Mouse (Mus musculus): Measurements from ENCODE around the gene Shank2. TPM values are rescaled to one million over a fixed set of nuclear protein-coding genes. Genes with fewer than 3 reads are reported as not detected.

Shank2 gene
- total RNA-seq, 1 experiment = 0.94 TPM

DNA sequence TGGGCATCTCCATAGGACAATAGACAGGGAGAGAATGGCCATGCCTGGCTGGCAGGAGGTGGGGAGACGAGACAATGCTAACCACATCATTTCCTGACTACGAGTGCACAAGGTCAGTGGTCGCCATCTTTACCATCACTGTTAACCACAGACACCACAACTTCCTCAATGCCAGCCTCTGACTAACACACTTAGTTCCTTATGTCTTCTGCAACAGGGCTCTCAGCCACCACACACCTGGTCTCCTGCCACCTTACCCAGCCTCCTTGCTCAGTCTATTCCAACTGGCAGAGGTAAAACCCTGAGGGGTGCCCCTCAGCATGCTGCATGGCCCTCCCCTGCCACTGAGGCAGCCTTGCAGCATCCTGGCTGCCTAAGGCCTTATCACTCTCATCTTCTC lies 445.4 kb downstream of the Shank2 start:
- DNase-seq (ENCODE audit: low read depth, low spot score) = no peak
- Histone ChIP-seq H3K9me3 (ENCODE audit: control insufficient read depth, insufficient read depth, low read depth, low read length) (no peaks in the 10 kb centered on the region), H3K4me3 (ENCODE audit: insufficient read depth in 1 of 2, low read depth in 1 of 2, low read length in 2 of 2, poor library complexity in 1 of 2, severe bottlenecking in 1 of 2) (no peak overlapping the region), H3K4me1 (ENCODE audit: control insufficient read depth in 2 of 2, insufficient read depth in 2 of 2, low read length in 2 of 2, poor library complexity in 1 of 2) (0 out of 4 replicates have a peak, but pooled peaks cover 0 to 2% of the 10 kb centered on the region in 2 experiments), H3K36me3 (ENCODE audit: control insufficient read depth, insufficient read depth, low read length, poor library complexity, severe bottlenecking) (peaks cover 46% of the 10 kb centered on the region), H3K27ac (ENCODE audit: insufficient read depth, low read depth, low read length, poor library complexity, severe bottlenecking) (no peak overlapping the region), H3K9ac (ENCODE audit: insufficient read depth, low read depth, low read length, poor library complexity, severe bottlenecking) (no peak overlapping the region)
- in situ Hi-C loops (cut with MboI; ENCODE audit: low sequenced_read_pairs in 2 of 2, unreplicated experiment in 2 of 2) = no loop called here
- TF ChIP-seq MAFK (IDR thresholded peaks at IDR 0.05; ENCODE audit: insufficient read depth, low read depth, low read length) (no peak), CHD2 (IDR thresholded peaks at IDR 0.05; ENCODE audit: low read depth, low read length) (no peak), HCFC1 (IDR thresholded peaks at IDR 0.05; ENCODE audit: borderline replicate concordance, insufficient read depth, low read length) (no peak), ZNF384 (IDR thresholded peaks at IDR 0.05; ENCODE audit: low read depth, low read length) (no peak), ZC3H11A (IDR thresholded peaks at IDR 0.05; ENCODE audit: borderline replicate concordance, low read depth, low read length) (no peak)

DNA sequence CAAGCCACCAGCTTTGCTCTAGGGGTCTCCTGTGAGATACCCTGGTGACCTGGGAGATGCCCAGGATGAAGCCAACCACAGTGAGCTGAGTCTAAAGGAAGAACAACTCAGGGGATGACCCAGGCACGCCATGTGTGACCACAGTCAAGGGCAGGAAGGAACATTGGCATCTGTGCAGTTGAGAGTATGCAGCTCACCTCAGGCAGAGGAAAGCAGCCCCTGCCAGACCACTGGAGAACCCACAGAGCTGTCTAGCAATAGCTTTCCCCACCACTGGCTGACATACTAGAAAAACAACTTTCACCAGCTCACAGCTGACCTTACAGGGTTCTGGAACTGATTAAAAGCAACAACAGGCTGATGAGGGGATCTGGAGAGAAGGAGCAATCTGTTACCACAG lies 446.5 kb downstream of the Shank2 start:
- no peak overlapping the region for H3K4me3 ChIP-seq (ENCODE audit: insufficient read depth in 1 of 2, low read depth in 1 of 2, low read length in 2 of 2, poor library complexity in 1 of 2, severe bottlenecking in 1 of 2)
- H3K9me3 ChIP-seq (ENCODE audit: control insufficient read depth, insufficient read depth, low read depth, low read length) = no peaks in the 10 kb centered on the region
- 0 out of 4 replicates have a peak, but pooled peaks cover 0 to 5% of the 10 kb centered on the region in 2 experiments for H3K4me1 ChIP-seq (ENCODE audit: control insufficient read depth in 2 of 2, insufficient read depth in 2 of 2, low read length in 2 of 2, poor library complexity in 1 of 2)
- in situ Hi-C loops (cut with MboI; ENCODE audit: low sequenced_read_pairs in 2 of 2, unreplicated experiment in 2 of 2) = no loop called here
- peaks cover 51% of the 10 kb centered on the region for H3K36me3 ChIP-seq (ENCODE audit: control insufficient read depth, insufficient read depth, low read length, poor library complexity, severe bottlenecking)
- H3K27ac ChIP-seq (ENCODE audit: insufficient read depth, low read depth, low read length, poor library complexity, severe bottlenecking) = no peak overlapping the region
- TF ChIP-seq ZNF384 (IDR thresholded peaks at IDR 0.05; ENCODE audit: low read depth, low read length) = no peak
- no peak for TF ChIP-seq CHD2 (IDR thresholded peaks at IDR 0.05; ENCODE audit: low read depth, low read length)
- TF ChIP-seq MAFK (IDR thresholded peaks at IDR 0.05; ENCODE audit: insufficient read depth, low read depth, low read length) = no peak
- no peak for TF ChIP-seq HCFC1 (IDR thresholded peaks at IDR 0.05; ENCODE audit: borderline replicate concordance, insufficient read depth, low read length)
- no peak for TF ChIP-seq ZC3H11A (IDR thresholded peaks at IDR 0.05; ENCODE audit: borderline replicate concordance, low read depth, low read length)
- DNase-seq (ENCODE audit: low read depth, low spot score) = no peak
- H3K9ac ChIP-seq (ENCODE audit: insufficient read depth, low read depth, low read length, poor library complexity, severe bottlenecking) = no peak overlapping the region

DNA sequence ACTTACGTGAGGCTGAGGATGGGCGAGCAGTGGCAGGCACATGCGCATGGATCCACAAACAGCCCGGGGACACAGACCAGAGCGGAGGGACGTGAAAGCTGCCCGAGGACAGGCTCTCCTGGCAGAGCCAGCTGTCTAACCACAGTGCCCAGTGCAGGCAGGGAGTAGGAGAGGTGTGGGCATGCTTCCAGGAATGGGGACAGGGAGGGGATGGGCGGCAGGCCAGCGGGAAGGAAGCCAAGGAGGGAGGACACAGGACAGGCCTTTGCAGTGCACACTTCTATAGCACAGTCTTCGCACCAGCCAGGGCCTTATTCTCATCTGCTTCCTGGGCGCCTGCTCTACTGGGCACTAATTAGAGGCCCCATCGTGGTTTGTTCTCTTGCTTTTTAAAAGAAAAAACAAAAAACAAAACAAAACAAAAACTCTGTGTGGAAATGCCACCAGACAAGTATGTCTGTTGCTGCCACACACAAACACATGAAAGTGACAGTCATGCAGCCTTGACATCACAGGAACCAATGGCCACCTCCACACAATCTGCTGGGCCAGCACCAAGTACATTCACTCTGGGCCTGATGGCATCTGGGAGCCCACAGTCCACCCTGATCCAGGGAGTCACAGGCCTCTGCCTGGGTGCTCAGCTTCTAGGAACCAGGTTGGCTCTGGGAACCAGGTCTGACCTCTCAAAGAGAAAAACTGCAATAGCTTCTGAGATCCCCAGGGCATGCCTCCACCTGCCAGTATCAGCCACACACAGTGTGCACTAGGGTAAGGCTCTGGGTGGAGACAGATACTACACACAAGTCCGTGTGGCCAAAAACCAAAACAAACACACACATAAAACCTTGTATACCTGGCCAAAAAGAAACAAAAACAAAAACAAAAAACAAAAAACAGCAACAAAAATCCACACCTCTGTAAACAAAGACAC lies 448.2 kb downstream of the Shank2 start:
- Histone ChIP-seq H3K9me3 (ENCODE audit: control insufficient read depth, insufficient read depth, low read depth, low read length) (no peaks in the 10 kb centered on the region), H3K36me3 (ENCODE audit: control insufficient read depth, insufficient read depth, low read length, poor library complexity, severe bottlenecking) (peaks cover 55% of the 10 kb centered on the region), H3K4me3 (ENCODE audit: insufficient read depth in 1 of 2, low read depth in 1 of 2, low read length in 2 of 2, poor library complexity in 1 of 2, severe bottlenecking in 1 of 2) (no peak overlapping the region), H3K9ac (ENCODE audit: insufficient read depth, low read depth, low read length, poor library complexity, severe bottlenecking) (no peak overlapping the region), H3K4me1 (ENCODE audit: control insufficient read depth in 2 of 2, insufficient read depth in 2 of 2, low read length in 2 of 2, poor library complexity in 1 of 2) (0 out of 4 replicates have a peak, but pooled peaks cover 0 to 5% of the 10 kb centered on the region in 2 experiments), H3K27ac (ENCODE audit: insufficient read depth, low read depth, low read length, poor library complexity, severe bottlenecking) (no peak overlapping the region)
- TF ChIP-seq ZNF384 (IDR thresholded peaks at IDR 0.05; ENCODE audit: low read depth, low read length) = no peak
- TF ChIP-seq MAFK (IDR thresholded peaks at IDR 0.05; ENCODE audit: insufficient read depth, low read depth, low read length) = no peak
- no peak for TF ChIP-seq HCFC1 (IDR thresholded peaks at IDR 0.05; ENCODE audit: borderline replicate concordance, insufficient read depth, low read length)
- no peak for TF ChIP-seq CHD2 (IDR thresholded peaks at IDR 0.05; ENCODE audit: low read depth, low read length)
- TF ChIP-seq ZC3H11A (IDR thresholded peaks at IDR 0.05; ENCODE audit: borderline replicate concordance, low read depth, low read length) = no peak
- DNase-seq (ENCODE audit: low read depth, low spot score) = no peak
- in situ Hi-C loops (cut with MboI; ENCODE audit: low sequenced_read_pairs in 2 of 2, unreplicated experiment in 2 of 2) = no loop called here

DNA sequence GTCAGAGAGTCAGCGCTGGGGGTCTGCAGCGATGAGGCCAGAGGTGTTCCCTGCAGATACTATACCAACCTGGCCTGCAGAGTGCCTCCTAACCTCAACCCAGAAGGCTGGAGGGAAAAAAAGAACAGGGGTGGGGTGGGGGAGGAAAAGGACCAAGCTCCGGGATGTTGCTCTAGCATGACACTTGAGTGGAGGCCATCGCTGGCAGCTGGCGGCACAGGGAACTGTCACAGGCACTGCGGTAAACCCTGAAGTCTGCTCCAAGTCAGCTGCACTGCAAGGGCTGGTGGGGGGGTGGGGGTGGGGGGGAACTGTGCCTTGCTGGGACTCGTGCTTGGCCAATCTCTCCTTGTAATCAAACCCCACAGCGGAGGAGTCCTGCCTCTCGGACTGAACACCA lies 448.9 kb downstream of the Shank2 start:
- no peak for TF ChIP-seq MAFK (IDR thresholded peaks at IDR 0.05; ENCODE audit: insufficient read depth, low read depth, low read length)
- TF ChIP-seq CHD2 (IDR thresholded peaks at IDR 0.05; ENCODE audit: low read depth, low read length) = no peak
- no peak for TF ChIP-seq ZNF384 (IDR thresholded peaks at IDR 0.05; ENCODE audit: low read depth, low read length)
- TF ChIP-seq HCFC1 (IDR thresholded peaks at IDR 0.05; ENCODE audit: borderline replicate concordance, insufficient read depth, low read length) = no peak
- no peak for TF ChIP-seq ZC3H11A (IDR thresholded peaks at IDR 0.05; ENCODE audit: borderline replicate concordance, low read depth, low read length)
- Histone ChIP-seq H3K4me1 (ENCODE audit: control insufficient read depth in 2 of 2, insufficient read depth in 2 of 2, low read length in 2 of 2, poor library complexity in 1 of 2) (0 out of 4 replicates have a peak, but pooled peaks cover 0 to 5% of the 10 kb centered on the region in 2 experiments), H3K36me3 (ENCODE audit: control insufficient read depth, insufficient read depth, low read length, poor library complexity, severe bottlenecking) (peaks cover 57% of the 10 kb centered on the region), H3K9me3 (ENCODE audit: control insufficient read depth, insufficient read depth, low read depth, low read length) (no peaks in the 10 kb centered on the region), H3K27ac (ENCODE audit: insufficient read depth, low read depth, low read length, poor library complexity, severe bottlenecking) (no peak overlapping the region), H3K4me3 (ENCODE audit: insufficient read depth in 1 of 2, low read depth in 1 of 2, low read length in 2 of 2, poor library complexity in 1 of 2, severe bottlenecking in 1 of 2) (no peak overlapping the region), H3K9ac (ENCODE audit: insufficient read depth, low read depth, low read length, poor library complexity, severe bottlenecking) (no peak overlapping the region)
- in situ Hi-C loops (cut with MboI; ENCODE audit: low sequenced_read_pairs in 2 of 2, unreplicated experiment in 2 of 2) = no loop called here
- DNase-seq (ENCODE audit: low read depth, low spot score) = no peak
